Mouse (Mus musculus) G1E (cell line): ENCODE results near the gene Cers6.

ENCODE experiments used
- CTCF ChIP-seq: IDR thresholded peaks from 2 replicates; pipeline ENCODE4 v1.5.1; 2012; ENCODE audit warnings: low read depth, low read length, inconsistent platforms, mixed read lengths
- GATA1 ChIP-seq: IDR thresholded peaks from 2 replicates; pipeline ENCODE4 v1.6.1; 2012; ENCODE audit warnings: borderline replicate concordance, low read length, inconsistent platforms, mixed read lengths

GRCm38 (mm10) chr2:68934651-68935050, 73.4 kb downstream of the Cers6 start:
- no peak for TF ChIP-seq CTCF
- TF ChIP-seq GATA1: no peak
